Mouse (Mus musculus): ENCODE measurements around the gene Vgll4.

DNA sequence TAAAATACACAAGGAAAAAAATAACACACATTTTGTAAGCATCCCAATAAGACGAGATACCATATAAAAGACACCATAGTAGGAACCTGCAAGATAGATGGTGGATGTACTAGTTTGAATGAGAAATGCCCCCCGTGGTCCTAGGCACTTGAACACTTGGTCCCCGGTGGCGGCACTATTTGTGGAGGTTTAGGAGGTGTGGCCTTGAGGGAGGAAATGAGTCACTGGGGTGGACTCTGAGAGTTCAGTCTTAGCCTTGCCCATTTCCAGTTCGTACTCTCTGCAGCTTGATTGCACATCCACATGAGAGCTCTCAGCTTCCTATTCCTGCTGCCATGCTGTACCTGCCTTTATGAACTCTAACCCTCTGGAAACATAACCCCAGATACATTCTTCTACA lies 15.3 kb downstream of the Vgll4 start:
- TF ChIP-seq CTCF (IDR thresholded peaks at IDR 0.05; ENCODE audit: low read depth, low read length) (no peak), POLR2A (IDR thresholded peaks at IDR 0.05; ENCODE audit: extremely low read depth, insufficient read depth, low read length) (no peak)

Measured in liver, adult 2 months (tissue).